23 mouse cellular contexts compared by ENCODE assay signal in genomic region chr15:90184743-90185142, GRCm38 (mm10). TPM values are rescaled to one million over a fixed set of nuclear protein-coding genes. Genes with fewer than 3 reads are reported as not detected.
DNase-seq lines count a peak whose midpoint lies in the region; ATAC-seq and TF ChIP-seq lines count a peak whose summit lies in the region.
"Had no signal": no experiment of that assay in that cellular context is flagged by ENCODE, and none has a peak within 500 bp of the region (broad histone marks: within the 10 kb centered on the region; RNA-seq: fewer than 3 reads in every experiment).

No protein-coding gene starts in this region.

- H3K4me2 ChIP-seq in liver, postnatal 0 days (ENCODE audit: low read depth, low read length), result no peak overlapping the region
- H3K4me2 ChIP-seq: embryonic facial prominence, embryonic 12.5 days; forebrain, embryonic 13.5 days; forebrain, embryonic 15.5 days had no signal

- H3K4me3 ChIP-seq in liver, postnatal 0 days (ENCODE audit: low read depth, low read length), result no peak overlapping the region
- H3K4me3 ChIP-seq: embryonic facial prominence, embryonic 10.5 days; embryonic facial prominence, embryonic 12.5 days; forebrain, embryonic 13.5 days; forebrain, embryonic 15.5 days had no signal

- no peaks in the 10 kb centered on the region for H3K36me3 ChIP-seq in liver, postnatal 0 days (replicated peaks; ENCODE audit: insufficient read depth, low read length)
- H3K36me3 ChIP-seq: embryonic facial prominence, embryonic 10.5 days; embryonic facial prominence, embryonic 12.5 days; forebrain, embryonic 15.5 days had no signal

- peak; percentile 2 to 43 for DNase-seq in frontal cortex, adult 2 months (ENCODE audit: extremely low spot score in 1 of 2, low spot score in 1 of 2)
- no peak for DNase-seq in frontal cortex, postnatal 25 days (ENCODE audit: low spot score in 2 of 2)
- peak; percentile 20 for DNase-seq in right cerebral cortex, adult 18-20 months
- no peak for DNase-seq in right cerebral cortex, postnatal 10 days (ENCODE audit: low spot score in 2 of 2)
- peak; percentile 25 for DNase-seq in Muller cell, postnatal 12 days (ENCODE audit: inconsistent ontology term)
- DNase-seq in brain, adult 2 months (ENCODE audit: low read depth, low spot score), result peak; percentile 63
- no peak for DNase-seq in liver, postnatal 0 days
- no peak for DNase-seq in lung, postnatal 14 days
- DNase-seq: adrenal gland, adult 8-10 months; adrenal gland, postnatal 14 days; adrenal gland, postnatal 36 days; cerebellum, adult 11-12 months; cerebellum, adult 2 months; cerebellum, adult 9-10 months; cerebellum, postnatal 10 days; cerebellum, postnatal 25 days; forebrain, postnatal 0 days had no signal

- no peak for TF ChIP-seq CTCF in liver, postnatal 0 days (IDR thresholded peaks at IDR 0.05; ENCODE audit: low read depth)

- no peaks in the 10 kb centered on the region for H3K27me3 ChIP-seq in liver, postnatal 0 days (ENCODE audit: insufficient read depth, low read length)
- H3K27me3 ChIP-seq: embryonic facial prominence, embryonic 12.5 days; forebrain, embryonic 13.5 days; forebrain, embryonic 15.5 days had no signal

- TF ChIP-seq EP300 in liver, postnatal 0 days (IDR thresholded peaks at IDR 0.05; ENCODE audit: low read depth), result no peak

- H3K27ac ChIP-seq in liver, postnatal 0 days (ENCODE audit: low read depth), result no peak overlapping the region
- H3K27ac ChIP-seq: embryonic facial prominence, embryonic 10.5 days; embryonic facial prominence, embryonic 12.5 days; forebrain, embryonic 13.5 days; forebrain, embryonic 15.5 days had no signal

- ATAC-seq in liver, postnatal 0 days, result no peak
- ATAC-seq: activated CD4-positive, CD25-positive, alpha-beta regulatory T cell, adult 4 months; forebrain, embryonic 13.5 days; forebrain, embryonic 15.5 days; forebrain, postnatal 0 days; Patski had no signal

- H3K9me3 ChIP-seq in liver, postnatal 0 days (ENCODE audit: low read length), result no peaks in the 10 kb centered on the region
- H3K9me3 ChIP-seq: embryonic facial prominence, embryonic 10.5 days; embryonic facial prominence, embryonic 12.5 days; forebrain, embryonic 13.5 days; forebrain, embryonic 15.5 days had no signal

- WGBS in liver, postnatal 0 days (ENCODE audit: insufficient replicate concordance), result 84% methylated on average over 3 of the region's 3 CpGs

- no peak overlapping the region for H3K9ac ChIP-seq in liver, postnatal 0 days (replicated peaks)
- H3K9ac ChIP-seq: embryonic facial prominence, embryonic 12.5 days; forebrain, embryonic 13.5 days; forebrain, embryonic 15.5 days; forebrain, postnatal 0 days had no signal

- H3K4me1 ChIP-seq in liver, postnatal 0 days (ENCODE audit: insufficient read depth), result no peaks in the 10 kb centered on the region
- H3K4me1 ChIP-seq: embryonic facial prominence, embryonic 10.5 days; embryonic facial prominence, embryonic 12.5 days; forebrain, embryonic 13.5 days; forebrain, embryonic 15.5 days had no signal

RNA-seq across cellular contexts. Expression of gene Alg10b, which starts 39.4 kb away (rescaled TPM):
- polyA plus RNA-seq in frontal cortex, adult 2 months (2012; rRNA removed), result 18.5 and 20.7 TPM in 2 replicates
- polyA plus RNA-seq in liver, postnatal 0 days (2015; fragmentation: Nextera tagmentation; extraction: Ambion mirVana), result 4.8 and 5.1 TPM in 2 replicates

Comparison
In these comparisons a context has a peak if more than half of its experiments do, and no peak if none do; other contexts are left out.
1. DNase-seq: peak in frontal cortex, adult 2 months (2 of 2), right cerebral cortex, adult 18-20 months (single experiment), Muller cell, postnatal 12 days (single experiment) and brain, adult 2 months (single experiment); none in frontal cortex, postnatal 25 days (0 of 2), right cerebral cortex, postnatal 10 days (0 of 2), liver, postnatal 0 days (single experiment) and lung, postnatal 14 days (single experiment).